Mouse (Mus musculus): ENCODE measurements around the gene Gm11639.

DNA sequence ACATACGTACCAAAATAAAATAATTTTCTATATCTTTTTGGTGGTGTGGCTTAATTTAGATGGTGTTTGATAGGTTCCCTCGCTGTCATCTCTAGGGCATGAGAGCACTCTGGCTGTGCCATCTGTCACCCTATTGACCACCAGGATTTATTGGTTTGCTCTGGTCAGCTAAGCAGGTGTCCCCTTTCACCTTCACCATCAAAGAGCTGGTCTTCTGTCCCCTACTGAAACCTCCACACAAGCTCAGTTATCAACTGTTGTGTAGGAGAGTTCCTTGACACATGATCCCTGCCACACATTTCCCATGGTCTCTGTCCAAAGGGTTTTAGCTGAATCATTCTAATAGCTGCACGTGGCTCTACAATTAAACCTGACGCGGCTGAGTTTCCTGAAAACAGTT is 455.6 kb downstream of the Gm11639 start:
- TF ChIP-seq POLR2A (IDR thresholded peaks at IDR 0.05; ENCODE audit: extremely low read depth, insufficient read depth, low read length) (no peak), CTCF (IDR thresholded peaks at IDR 0.05; ENCODE audit: extremely low read depth, insufficient read depth, low read length) (no peak)

All from cortical plate, adult 2 months (tissue).